Mouse (Mus musculus): ENCODE data around the gene Tomm6.

The Tomm6 gene

DNA sequence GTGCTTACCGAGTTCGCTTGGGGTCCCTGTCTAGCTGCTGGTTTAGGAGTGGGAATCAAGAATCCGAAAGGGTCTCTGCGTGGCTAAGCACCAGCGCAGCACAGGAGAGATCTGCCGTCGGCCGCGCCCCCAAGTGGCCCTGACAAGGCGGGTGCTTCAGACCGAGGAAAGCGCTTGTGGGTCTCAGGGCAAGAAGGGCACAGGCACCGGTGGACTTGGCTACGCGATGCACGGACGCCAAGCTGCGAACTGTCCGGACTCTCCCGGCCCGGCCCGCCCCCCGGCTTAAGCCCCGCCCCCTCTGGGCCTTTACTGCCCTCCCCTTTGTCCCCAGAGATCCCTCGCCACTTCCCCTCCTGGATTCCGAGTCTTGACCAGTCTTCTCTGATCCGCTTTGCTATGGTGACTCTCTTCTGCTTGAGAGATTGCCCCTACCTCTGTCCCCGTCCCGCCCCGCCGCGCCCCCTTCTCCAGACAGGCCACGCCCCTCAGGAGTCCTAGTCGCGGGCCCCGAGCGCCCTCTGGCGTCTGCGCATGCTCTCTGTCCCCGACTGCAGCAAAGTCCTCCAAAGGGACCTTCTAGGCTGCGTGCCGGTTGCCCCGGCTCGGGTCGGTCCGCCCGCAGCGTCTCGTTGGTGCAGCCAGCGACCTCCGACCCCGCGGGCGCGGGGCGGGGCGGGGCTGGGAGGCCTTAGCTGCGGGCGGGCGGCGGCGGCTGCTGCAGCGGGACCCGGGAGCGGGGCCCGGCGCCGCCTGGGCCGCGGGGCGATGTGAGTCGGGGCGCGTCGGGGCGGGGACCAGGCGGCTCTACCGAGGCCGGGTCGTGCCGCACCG is 6.5 kb upstream of the Tomm6 start, which contains the start of gene Prickle4:
Gene Prickle4 (minus strand): TSS at position 234 of the 834 bp plus-strand sequence.
- in situ Hi-C loops (cut with MboI; ENCODE audit: low sequenced_read_pairs), result no loop called here

DNA sequence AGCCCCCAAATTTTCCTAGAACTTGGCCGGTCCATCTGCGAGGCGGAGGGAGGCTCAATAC is 6.1 kb upstream of the Tomm6 start, which contains the start of gene Gm21981:
Gene Gm21981 (minus strand): TSS at position 14 of the 61 bp plus-strand sequence.
- in situ Hi-C loops (cut with MboI; ENCODE audit: low sequenced_read_pairs), result no loop called here

DNA sequence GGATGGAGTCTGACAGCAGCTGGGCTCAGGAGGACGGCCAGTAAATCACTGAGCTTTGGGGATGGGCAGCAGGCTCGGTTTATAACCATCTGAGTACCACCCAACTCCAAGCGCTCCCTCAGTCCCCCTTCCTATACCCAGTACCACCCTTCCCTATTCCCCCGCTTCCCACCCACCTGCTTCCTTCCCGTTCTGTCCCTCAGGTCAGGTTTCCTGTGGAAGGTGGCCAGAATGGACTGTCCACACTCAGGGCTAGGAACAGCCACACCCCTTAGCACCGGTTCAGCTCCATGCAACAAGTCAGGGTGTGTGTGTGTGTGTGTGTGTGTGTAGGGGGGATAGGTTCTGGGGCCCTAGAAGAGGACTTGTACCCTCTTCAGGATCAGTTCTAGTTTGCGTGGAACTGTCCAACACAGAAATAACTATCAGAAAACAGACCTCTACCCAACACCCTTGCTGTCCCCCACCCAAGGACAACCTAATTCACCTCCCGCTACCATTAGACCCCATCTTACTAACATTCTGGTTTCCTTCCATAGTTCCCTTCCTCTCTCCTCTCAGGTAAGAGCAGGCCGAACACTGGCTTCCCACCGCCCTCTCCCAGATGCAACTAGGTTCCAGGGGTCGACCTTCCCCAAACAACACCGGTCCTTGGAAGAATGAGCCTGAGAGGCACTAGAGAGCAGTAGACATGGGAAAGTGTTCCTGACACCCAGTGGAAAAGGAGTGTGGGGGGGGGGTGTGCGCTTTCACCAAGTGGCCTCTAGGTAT is 5.7 kb upstream of the Tomm6 start:
- in situ Hi-C loops (cut with MboI; ENCODE audit: low sequenced_read_pairs), result no loop called here

DNA sequence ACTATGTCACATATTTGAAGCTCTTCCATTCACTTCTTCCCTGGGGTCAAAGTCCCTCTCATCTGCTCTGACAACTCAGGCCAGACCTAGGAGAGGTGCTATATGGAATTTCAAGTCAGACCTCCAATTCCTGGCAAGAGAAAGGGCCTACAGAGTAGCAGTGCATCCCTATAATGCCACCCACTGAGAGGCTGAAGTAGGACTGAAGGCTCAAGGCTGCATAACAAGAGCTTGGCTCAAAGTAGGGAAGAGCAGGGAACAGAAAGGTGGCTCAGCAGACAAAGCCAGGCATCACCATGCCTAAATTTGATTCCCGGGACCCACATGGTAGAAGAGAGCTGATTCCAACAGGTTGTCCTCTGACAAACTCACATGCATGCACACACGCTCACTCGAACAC is 3.5 kb upstream of the Tomm6 start:
- in situ Hi-C loops (cut with MboI; ENCODE audit: low sequenced_read_pairs), result no loop called here

DNA sequence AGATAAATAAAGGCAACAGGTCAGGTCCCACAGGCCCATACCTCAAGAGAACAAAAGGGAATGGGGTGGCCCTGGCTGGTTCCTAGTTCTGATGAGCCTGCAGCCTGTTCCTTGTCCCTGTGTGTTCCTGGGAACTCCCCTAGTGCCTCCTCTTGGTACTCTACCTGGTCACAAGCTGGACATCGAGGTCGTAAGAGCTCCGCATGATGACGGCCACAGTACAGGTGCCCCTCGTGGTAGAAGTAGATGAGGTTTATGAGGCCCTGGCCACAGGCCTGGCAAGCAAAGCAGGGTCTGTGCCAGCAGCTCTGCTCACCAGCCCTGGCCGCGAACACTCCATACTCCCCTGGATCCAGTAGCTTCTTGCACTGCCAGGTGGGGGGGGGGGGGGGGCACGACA is 1.7 kb upstream of the Tomm6 start:
- in situ Hi-C loops (cut with MboI; ENCODE audit: low sequenced_read_pairs), result no loop called here

DNA sequence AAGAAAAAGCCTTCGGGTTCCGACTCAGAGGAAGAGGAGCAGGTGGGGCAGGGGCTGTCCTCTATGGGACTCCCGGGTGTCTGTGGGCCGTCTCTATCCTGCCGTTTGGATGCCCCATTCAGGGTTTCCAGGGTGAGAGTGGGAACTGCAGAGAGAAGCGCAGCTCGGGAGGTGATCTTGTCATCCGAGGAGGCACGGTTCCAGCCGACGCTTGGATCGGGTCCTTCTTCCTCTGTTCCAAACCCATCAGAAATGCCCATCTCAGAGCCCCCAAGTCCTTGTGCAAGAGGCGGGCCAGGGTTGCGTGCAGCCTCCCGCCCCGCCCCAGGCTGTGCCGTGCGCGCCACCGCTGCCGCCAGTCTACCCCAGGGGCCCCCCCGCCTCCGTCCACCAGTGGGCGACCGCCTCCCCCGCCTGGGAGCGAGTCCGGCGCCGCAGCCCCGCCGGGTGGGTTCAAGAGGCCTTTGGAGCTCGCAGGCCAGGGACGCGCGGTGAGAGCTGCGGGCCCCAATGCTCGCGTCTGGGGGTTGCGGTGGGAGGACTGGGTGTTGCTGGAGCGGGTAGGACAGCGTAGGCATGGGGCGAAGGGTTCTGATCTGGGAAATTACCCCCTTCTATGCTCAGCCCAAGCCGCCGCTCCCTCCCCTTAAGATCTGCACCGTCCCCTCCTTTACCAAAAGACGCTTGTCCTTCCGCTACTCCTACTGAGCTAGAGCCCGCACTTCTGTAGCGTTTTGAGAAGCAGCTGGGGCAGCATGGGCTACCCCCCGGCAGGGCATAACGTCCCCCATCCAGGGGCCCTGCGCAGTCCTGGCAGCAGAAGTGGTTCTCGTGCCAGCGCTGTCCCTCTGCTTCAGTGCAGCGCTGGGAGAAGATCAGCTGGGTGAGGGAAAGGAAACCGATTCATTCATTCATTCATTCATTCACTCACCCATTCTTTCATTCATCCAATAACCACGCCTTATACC is 706 bp upstream of the Tomm6 start, which contains the start of gene Frs3:
Gene Frs3 (plus strand): TSS at position 423 of the 968 bp plus-strand sequence.
- in situ Hi-C loops (cut with MboI; ENCODE audit: low sequenced_read_pairs), result no loop called here

DNA sequence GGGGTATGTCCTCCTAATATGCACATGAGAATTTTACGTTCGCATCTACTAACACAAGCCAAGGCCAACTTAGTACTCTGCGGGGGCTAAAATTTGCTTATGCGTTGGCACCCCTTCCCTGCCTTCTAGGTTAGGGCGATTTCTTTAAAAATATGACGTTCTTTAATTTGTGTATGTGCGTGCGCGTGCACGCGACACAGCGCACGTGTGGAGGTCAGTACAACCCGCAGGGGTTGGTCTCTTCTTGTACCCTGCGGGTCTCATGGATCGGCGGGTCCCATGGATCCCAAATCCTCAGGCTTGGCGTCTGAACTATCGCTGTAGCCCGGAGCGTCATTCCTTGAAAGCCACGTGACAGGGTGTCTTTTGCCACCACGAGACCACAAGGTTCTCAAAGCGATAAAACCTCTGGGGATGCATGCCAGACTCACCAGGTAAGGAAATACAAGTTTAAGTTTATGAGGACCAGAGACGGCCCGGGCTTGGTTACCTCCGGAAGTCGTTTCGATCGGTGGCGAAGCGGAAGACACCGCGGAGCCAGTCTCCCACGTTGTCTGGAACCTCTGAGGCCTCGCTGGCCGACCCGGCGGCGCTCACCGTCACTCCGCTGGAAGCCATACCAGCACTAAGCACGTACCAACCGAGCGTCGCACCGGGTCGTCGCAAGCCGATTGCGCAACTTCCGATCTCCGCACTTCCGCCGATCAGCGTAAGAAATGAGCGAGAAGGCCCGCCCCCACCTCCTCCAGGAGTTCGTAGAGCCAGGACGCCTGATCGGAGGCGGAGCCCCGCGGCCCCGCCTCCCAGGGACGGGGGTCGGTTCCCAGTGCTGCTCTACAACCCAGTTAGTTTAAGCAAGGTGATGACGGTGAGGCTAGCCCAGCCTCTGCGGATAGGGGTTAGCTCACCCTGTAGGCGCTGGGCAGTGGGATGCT is 510 bp downstream of the Tomm6 start:
- in situ Hi-C loops (cut with MboI; ENCODE audit: low sequenced_read_pairs), result no loop called here

DNA sequence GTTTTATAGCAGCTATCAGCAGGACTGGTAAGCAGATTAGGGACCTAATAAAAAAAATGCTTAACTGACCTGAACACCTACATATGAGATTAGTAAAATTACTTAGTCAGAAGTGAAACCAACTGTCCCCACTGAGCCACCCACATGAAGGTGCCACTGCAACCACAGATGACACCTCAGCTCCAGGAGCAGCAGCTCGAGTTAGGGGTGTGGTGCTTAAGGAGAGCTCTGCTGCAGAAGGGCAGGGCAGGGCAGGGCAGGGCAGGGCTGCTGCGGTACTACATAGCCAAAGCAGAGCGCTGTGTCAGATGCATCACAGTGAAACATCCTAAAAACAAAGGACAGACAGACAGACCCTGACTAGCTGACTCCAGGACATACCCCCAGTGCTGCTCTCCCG is 5.3 kb downstream of the Tomm6 start:
- in situ Hi-C loops (cut with MboI; ENCODE audit: low sequenced_read_pairs), result no loop called here

DNA sequence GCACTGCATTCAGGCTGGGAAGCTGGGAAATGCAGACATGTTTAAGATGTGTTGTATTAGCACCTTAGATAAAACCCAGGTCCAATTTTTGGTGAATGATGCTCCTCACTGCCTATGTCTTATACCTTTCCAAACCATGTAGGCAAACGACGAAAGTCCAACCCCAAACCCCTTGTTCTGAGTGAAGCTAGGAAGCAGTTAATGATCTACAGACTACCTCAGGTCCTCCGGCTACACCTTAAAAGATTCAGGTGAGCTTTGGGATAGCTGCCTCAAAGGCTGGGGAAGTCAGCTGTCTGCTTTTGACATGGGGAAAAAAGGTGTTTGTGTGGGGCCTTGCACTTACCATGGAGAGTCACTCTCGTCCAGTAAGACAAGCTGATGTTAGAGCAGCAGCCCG is 9.5 kb downstream of the Tomm6 start:
- in situ Hi-C loops (cut with MboI; ENCODE audit: low sequenced_read_pairs), result no loop called here

DNA sequence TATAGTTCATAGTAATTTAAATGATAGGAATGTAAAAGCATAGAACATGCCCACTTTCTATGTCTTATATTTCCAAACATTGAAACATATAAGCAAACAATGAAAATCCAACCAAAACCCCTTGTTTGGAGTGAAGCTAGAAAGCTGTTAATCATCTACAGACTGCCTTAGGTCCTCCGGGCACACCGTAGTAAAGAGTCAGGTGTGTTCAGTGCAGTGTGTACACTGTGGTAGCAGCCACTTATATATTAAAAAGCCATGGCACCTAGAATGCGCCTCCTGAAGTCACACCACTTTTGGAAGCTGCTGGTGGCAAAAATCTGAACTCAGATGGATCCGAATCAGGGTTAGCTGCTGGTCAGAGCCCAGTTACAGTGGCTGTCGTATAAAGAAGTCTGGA is 9.9 kb downstream of the Tomm6 start:
- in situ Hi-C loops (cut with MboI; ENCODE audit: low sequenced_read_pairs), result no loop called here

DNA sequence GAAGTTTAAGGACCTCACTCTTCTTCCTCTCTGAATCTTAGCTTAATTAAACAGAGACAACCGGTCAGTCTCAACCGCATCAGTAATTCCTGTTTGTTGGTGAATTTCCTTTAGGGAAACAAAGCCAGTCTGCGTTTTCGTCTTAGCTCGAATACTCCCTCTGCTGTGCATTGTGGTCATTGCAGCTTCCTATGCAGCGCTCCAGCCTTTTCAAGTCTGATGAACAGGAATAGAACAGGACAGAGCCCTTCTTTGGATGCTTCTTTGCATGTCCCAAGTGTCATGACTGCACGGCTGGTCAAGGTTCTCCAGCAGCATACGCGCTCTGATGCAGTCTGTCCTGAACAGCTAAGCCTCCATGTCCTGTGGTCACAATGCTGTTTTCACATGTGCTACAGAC is 11.6 kb downstream of the Tomm6 start:
- in situ Hi-C loops (cut with MboI; ENCODE audit: low sequenced_read_pairs), result no loop called here

DNA sequence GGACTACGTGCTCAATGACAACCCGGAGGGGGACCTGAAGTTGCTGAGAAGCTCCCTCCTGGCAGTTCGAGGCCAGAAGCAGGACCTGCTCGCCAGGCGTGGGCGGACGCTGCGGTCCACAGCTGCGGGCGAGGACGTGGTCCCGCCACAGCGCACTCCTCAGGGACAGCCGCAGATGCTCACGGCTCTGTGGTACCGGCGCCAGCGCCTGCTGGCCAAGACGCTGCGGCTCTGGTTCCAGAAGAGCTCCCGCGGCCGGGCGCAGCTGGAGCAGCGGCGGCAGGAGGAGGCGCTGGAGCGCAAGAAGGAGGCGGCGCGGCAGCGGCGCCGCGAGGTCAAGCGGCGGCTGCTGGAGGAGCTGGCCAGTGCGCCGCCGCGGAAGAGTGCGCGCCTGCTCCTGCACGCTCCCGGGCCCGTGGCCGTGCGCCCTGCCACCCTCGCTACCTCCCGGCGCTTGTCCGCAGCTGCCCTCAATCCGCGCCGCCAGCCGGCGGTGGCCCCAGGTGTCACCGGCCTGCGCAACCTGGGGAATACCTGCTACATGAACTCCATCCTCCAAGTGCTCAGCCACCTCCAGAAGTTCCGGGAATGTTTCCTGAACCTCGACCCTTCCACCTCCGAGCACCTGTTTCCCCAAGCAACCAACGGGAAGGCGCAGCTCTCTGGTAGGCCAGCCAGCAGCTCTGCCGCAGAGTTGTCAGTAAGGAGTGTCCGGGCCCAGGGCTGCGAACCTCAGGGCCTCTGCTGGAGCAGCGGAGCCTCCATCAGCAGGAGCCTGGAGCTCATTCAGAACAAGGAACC is 15.7 kb downstream of the Tomm6 start:
- in situ Hi-C loops (cut with MboI; ENCODE audit: low sequenced_read_pairs), result no loop called here

DNA sequence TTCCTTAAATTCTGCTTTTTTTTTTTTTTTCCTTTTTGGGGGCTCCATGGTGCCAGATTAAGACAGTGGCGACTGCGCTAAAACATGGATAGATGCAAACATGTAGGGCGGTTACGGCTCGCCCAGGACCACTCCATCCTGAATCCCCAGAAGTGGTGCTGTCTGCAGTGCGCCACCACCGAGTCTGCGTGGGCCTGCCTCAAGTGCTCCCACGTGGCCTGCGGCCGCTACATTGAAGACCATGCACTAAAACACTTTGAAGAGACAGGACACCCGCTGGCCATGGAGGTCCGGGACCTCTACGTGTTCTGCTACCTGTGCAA is 16.2 kb downstream of the Tomm6 start:
- in situ Hi-C loops (cut with MboI; ENCODE audit: low sequenced_read_pairs), result no loop called here

DNA sequence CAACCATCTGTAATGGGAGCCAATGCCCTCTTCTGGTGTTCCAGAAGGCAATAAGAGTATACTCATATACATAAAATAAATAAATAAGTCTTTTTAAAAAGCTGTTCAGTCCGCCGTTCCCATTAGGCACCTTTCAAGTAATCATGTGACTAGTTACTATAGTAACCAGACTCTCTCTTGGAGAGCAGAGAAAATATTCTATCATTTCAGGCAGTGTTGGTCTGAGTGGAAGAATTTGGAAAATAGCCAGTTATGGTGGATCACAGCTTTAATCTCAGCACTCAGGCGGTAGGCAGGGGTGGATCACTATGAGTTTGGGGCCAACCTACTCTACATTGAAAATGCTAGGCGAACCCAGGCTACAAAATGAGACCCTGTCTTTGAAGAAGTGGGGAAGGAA is 19.0 kb downstream of the Tomm6 start:
- in situ Hi-C loops (cut with MboI; ENCODE audit: low sequenced_read_pairs), result no loop called here

DNA sequence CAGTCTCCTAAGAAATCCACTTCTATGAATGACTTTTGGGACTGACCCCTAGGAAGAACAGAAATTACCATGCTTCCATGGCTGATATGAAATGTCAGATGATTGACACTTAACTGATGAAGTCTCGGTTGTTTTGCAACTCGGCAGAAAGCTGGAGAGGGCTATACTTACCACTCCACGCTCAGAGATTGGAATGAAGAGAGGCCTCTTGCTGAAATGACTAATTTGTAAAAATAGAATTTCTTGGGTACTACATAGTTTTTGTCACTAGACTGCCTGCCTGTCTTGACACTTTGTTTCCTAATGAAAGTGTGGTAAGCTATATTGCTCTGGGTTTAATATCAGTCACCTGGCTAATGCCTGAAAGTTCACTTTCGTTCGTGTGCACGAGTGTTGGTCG is 23.7 kb downstream of the Tomm6 start:
- in situ Hi-C loops (cut with MboI; ENCODE audit: low sequenced_read_pairs), result no loop called here

DNA sequence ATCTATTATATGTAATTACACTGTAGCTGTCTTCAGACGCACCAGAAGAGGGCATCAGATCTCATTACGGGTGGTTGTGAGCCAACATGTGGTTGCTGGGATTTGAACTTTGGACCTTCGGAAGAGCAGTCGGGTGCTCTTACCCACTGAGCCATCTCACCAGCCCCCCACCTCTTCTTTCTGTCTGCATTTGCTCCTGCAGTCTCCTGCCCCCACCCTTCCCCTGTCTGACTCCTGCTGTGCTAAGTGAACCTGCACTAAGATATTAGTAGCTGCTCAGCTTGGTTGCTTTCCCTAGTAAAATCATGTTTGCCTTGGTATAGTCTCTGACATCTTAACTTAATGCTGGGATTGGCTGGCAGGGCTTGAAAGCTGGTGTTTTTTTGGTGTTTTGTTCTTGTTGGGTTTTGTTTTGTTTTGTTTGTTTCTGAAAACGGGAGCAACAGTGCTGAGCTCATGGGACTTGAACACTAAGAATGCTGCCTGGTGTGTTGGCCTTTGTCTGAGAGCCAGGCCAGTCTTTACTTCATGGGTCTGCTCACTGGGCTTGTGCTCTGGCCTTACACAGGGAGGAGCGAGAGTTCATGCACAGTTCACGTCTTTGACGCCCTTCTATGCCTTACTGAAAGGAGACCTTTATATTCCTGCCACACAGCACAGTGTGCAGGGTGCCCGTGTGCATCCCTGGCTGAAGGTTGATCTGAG is 25.0 kb downstream of the Tomm6 start:
- in situ Hi-C loops (cut with MboI; ENCODE audit: low sequenced_read_pairs), result no loop called here

DNA sequence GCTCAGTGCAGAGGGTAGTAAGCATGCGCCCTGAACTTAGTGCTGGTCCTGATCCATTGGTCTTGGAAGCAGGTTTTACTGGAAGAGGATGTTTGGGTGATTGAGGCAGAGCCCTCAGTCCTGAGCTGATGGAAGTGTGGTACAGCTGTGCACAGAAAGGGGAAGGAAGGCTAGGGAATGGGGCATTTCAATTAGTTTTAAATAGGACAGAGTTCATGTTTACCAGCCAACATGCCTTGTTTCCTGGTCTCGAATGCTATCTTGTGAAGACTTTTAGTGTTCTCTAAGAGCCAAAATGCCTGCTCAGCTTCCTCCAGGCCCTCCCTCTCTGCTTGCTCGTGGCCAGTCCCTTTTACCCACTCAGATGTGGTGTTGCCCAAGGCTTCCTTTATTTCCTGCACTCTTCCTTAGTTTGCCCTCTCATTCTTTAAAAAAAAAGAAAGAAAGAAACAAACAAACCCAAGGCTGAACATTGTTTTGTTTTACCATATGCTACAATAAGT is 29.4 kb downstream of the Tomm6 start:
- in situ Hi-C loops (cut with MboI; ENCODE audit: low sequenced_read_pairs), result no loop called here

DNA sequence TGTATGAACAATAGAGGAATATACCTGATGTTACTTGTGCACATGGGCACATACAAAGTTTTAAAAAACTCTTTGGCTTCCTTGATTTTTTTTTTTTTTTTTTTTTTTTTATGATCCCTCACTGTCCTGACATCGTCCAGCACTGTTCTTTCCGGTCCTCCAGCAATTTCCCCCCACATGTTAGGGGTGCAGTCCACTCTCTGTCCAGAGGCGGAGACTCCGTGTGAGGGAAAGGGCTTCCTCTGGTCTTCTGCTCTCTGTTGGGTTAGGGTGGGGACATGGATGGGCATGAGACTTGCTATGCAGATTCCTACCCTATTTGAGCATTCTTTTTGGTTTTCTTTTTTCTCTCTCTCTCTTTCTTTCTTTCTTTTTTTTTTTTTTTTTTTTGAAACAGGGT is 30.3 kb downstream of the Tomm6 start:
- in situ Hi-C loops (cut with MboI; ENCODE audit: low sequenced_read_pairs), result no loop called here

DNA sequence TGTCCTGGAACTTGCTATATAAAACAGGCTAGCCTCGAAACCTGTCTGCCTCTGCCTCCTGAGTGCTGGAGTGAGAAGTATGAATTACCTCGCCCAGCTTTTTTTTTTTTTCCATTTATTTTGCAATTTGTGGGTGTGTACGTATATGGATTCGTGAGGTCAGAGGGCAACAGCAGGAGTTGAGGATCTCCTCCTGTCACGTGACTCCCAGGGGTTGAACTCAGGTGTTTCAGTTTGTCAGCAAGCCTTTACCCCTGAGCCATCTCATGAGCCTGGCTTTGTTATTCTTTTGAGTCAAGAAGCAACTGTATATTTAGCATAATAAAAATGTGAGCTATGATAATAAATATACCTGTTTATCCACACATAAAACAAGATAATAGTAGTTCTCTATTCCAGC is 32.5 kb downstream of the Tomm6 start:
- in situ Hi-C loops (cut with MboI; ENCODE audit: low sequenced_read_pairs), result no loop called here

Data from CH12F3 (cell line).